Mouse (Mus musculus): Measurements from ENCODE around the gene Tgm2. TPM values are rescaled to one million over a fixed set of nuclear protein-coding genes. Genes with fewer than 3 reads are reported as not detected.

The Tgm2 gene
- polyA plus RNA-seq, 1 experiment from 2014 or later, result 2.2 TPM

GRCm38 (mm10) chr2:158080622-158081241, 65.5 kb downstream of the Tgm2 start:
- Histone ChIP-seq H3K9ac (replicated peaks; ENCODE audit: low read length) (no peak overlapping the region), H3K4me3 (ENCODE audit: low read depth, low read length) (no peak overlapping the region), H3K27me3 (ENCODE audit: control insufficient read depth, insufficient read depth, low read length) (no peaks in the 10 kb centered on the region), H3K9me3 (replicated peaks; ENCODE audit: control insufficient read depth, low read length) (no peaks in the 10 kb centered on the region), H3K36me3 (replicated peaks; ENCODE audit: control insufficient read depth, insufficient read depth, low read depth, low read length) (peaks cover 3% of the 10 kb centered on the region), H3K27ac (replicated peaks; ENCODE audit: low read depth, low read length) (no peak overlapping the region), H3K4me2 (ENCODE audit: low read depth, low read length) (no peak overlapping the region), H3K4me1 (ENCODE audit: control insufficient read depth, insufficient read depth, low read length) (no peaks in the 10 kb centered on the region)
- DNase-seq (ENCODE audit: low spot score), result no peak
- ATAC-seq (replicated peaks; ENCODE audit: insufficient number of reproducible peaks, low FRiP score, low TSS enrichment, low read depth), result no peak
- WGBS, result 80% methylated on average over 9 of the region's 9 CpGs

DNA sequence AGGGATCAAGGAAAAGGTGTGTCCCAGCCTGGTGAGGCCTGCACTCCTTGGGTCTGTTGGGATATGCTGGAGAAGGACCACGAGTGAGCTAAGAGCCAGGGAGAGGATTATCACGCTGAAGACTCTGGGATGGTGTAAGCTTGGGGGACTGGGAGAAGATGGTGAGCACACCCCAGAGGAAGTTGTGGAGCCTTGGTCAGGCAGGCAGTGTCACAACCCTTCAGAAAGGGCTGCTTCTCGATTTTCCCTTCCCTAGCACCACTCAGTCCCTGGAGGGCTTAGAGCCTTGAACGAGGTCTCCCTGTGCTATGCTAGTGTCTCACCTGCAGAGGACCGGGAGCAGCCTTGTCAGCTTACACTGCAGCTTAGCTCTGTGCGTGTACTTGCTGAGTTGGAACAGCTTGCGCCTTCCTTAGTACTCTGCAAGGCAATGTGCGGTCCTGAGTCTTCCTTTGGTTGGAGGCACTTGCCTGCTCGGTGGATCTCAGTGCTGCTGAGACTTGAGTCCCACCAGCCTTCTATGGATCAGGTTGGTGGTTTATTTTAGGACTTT, 66.3 kb downstream of the Tgm2 start:
- H3K4me1 ChIP-seq (ENCODE audit: control insufficient read depth, insufficient read depth, low read length), result no peaks in the 10 kb centered on the region
- DNase-seq (ENCODE audit: low spot score), result no peak
- H3K4me2 ChIP-seq (ENCODE audit: low read depth, low read length), result no peak overlapping the region
- no peaks in the 10 kb centered on the region for H3K9me3 ChIP-seq (replicated peaks; ENCODE audit: control insufficient read depth, low read length)
- H3K9ac ChIP-seq (replicated peaks; ENCODE audit: low read length), result no peak overlapping the region
- 64% methylated on average over 9 of the region's 9 CpGs for WGBS
- H3K27ac ChIP-seq (replicated peaks; ENCODE audit: low read depth, low read length), result no peak overlapping the region
- no peaks in the 10 kb centered on the region for H3K27me3 ChIP-seq (ENCODE audit: control insufficient read depth, insufficient read depth, low read length)
- H3K36me3 ChIP-seq (replicated peaks; ENCODE audit: control insufficient read depth, insufficient read depth, low read depth, low read length), result peaks cover 3% of the 10 kb centered on the region
- no peak overlapping the region for H3K4me3 ChIP-seq (ENCODE audit: low read depth, low read length)
- no peak for ATAC-seq (replicated peaks; ENCODE audit: insufficient number of reproducible peaks, low FRiP score, low TSS enrichment, low read depth)

DNA sequence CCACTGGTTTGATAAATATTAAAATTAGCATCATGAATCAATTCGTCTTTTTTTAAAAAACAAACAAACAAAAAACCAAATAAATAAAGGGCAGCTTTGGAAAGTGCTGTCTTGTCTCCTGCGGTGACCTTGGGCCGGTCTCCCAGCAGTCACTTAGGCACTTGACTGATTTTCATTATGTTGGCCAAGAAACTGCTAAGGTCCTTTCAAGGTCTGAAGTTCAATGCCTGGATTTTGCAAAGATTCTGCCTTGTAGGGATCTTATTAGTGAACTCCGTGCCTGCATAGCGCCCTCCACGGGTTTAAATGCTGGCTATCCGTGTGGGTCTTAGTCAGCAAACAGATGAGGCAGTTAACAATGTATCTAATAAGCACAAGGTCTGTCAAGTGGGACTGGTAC, 67.3 kb downstream of the Tgm2 start:
- DNase-seq (ENCODE audit: low spot score), result no peak
- Histone ChIP-seq H3K4me3 (ENCODE audit: low read depth, low read length) (no peak overlapping the region), H3K9ac (replicated peaks; ENCODE audit: low read length) (no peak overlapping the region), H3K27ac (replicated peaks; ENCODE audit: low read depth, low read length) (no peak overlapping the region), H3K4me1 (ENCODE audit: control insufficient read depth, insufficient read depth, low read length) (no peaks in the 10 kb centered on the region), H3K27me3 (ENCODE audit: control insufficient read depth, insufficient read depth, low read length) (no peaks in the 10 kb centered on the region), H3K9me3 (replicated peaks; ENCODE audit: control insufficient read depth, low read length) (no peaks in the 10 kb centered on the region), H3K36me3 (replicated peaks; ENCODE audit: control insufficient read depth, insufficient read depth, low read depth, low read length) (peaks cover 3% of the 10 kb centered on the region), H3K4me2 (ENCODE audit: low read depth, low read length) (no peak overlapping the region)
- no peak for ATAC-seq (replicated peaks; ENCODE audit: insufficient number of reproducible peaks, low FRiP score, low TSS enrichment, low read depth)
- 84% methylated on average over 7 of the region's 7 CpGs for WGBS

DNA sequence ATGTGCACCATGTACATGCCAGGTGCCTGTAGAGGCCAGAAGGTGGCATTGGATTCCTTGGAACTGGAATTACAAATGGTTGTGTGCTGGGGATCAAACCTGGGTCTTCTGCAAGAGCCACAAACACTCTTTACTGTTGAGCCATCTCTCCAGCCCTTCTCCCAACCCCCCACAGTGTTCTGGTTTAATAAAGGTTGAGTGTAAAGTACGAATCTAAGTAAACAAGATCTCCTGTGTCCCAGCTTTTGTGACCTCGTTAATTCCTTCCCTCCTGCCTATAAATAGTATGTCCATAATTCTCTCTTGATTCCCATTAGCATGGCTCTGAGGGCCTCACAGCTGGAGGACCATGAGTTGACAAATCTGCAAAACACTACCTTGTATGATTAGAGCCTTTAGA, 68.3 kb downstream of the Tgm2 start:
- no peak overlapping the region for H3K4me2 ChIP-seq (ENCODE audit: low read depth, low read length)
- no peaks in the 10 kb centered on the region for H3K27me3 ChIP-seq (ENCODE audit: control insufficient read depth, insufficient read depth, low read length)
- WGBS, result 92% methylated on average over 2 of the region's 2 CpGs
- H3K27ac ChIP-seq (replicated peaks; ENCODE audit: low read depth, low read length), result no peak overlapping the region
- H3K36me3 ChIP-seq (replicated peaks; ENCODE audit: control insufficient read depth, insufficient read depth, low read depth, low read length), result peaks cover 3% of the 10 kb centered on the region
- no peak overlapping the region for H3K9ac ChIP-seq (replicated peaks; ENCODE audit: low read length)
- DNase-seq (ENCODE audit: low spot score) (no peak), ATAC-seq (replicated peaks; ENCODE audit: insufficient number of reproducible peaks, low FRiP score, low TSS enrichment, low read depth) (no peak)
- H3K4me3 ChIP-seq (ENCODE audit: low read depth, low read length), result no peak overlapping the region
- H3K4me1 ChIP-seq (ENCODE audit: control insufficient read depth, insufficient read depth, low read length), result no peaks in the 10 kb centered on the region
- no peaks in the 10 kb centered on the region for H3K9me3 ChIP-seq (replicated peaks; ENCODE audit: control insufficient read depth, low read length)

- WGBS, result 90% methylated on average over 6 of the region's 6 CpGs
- H3K9ac ChIP-seq (replicated peaks; ENCODE audit: low read length), result no peak overlapping the region
- no peaks in the 10 kb centered on the region for H3K27me3 ChIP-seq (ENCODE audit: control insufficient read depth, insufficient read depth, low read length)
- no peak overlapping the region for H3K4me3 ChIP-seq (ENCODE audit: low read depth, low read length)
- H3K4me2 ChIP-seq (ENCODE audit: low read depth, low read length), result no peak overlapping the region
- DNase-seq (ENCODE audit: low spot score) (no peak), ATAC-seq (replicated peaks; ENCODE audit: insufficient number of reproducible peaks, low FRiP score, low TSS enrichment, low read depth) (no peak)
- H3K36me3 ChIP-seq (replicated peaks; ENCODE audit: control insufficient read depth, insufficient read depth, low read depth, low read length), result peaks cover 7% of the 10 kb centered on the region
- no peak overlapping the region for H3K27ac ChIP-seq (replicated peaks; ENCODE audit: low read depth, low read length)
- no peaks in the 10 kb centered on the region for H3K4me1 ChIP-seq (ENCODE audit: control insufficient read depth, insufficient read depth, low read length)
- no peaks in the 10 kb centered on the region for H3K9me3 ChIP-seq (replicated peaks; ENCODE audit: control insufficient read depth, low read length)
Observed at GRCm38 (mm10) chr2:158076690-158077089, 69.5 kb downstream of the Tgm2 start.

DNA sequence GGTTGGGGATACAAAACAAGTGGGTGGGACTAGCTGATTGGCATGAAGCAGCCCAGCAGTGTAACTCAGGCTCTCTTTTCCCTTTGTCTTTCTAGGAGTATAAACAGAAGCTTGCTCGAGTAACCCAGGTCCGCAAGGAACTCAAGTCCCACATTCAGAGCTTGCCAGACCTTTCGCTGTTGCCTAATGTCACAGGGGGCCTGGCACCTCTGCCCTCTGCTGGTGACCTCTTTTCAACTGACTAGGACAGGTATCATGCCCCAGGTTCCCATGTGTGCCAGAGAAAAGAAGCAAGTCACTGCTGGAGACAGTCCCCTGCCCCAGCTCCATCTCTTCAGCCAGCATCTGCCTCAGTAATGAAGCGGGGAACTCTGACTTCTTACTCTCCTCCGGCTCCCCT, 71.4 kb downstream of the Tgm2 start:
- no peak for DNase-seq (ENCODE audit: low spot score)
- Histone ChIP-seq H3K27ac (replicated peaks; ENCODE audit: low read depth, low read length) (no peak overlapping the region), H3K4me2 (ENCODE audit: low read depth, low read length) (no peak overlapping the region), H3K4me1 (ENCODE audit: control insufficient read depth, insufficient read depth, low read length) (no peaks in the 10 kb centered on the region), H3K27me3 (ENCODE audit: control insufficient read depth, insufficient read depth, low read length) (no peaks in the 10 kb centered on the region), H3K36me3 (replicated peaks; ENCODE audit: control insufficient read depth, insufficient read depth, low read depth, low read length) (peaks cover 7% of the 10 kb centered on the region), H3K9me3 (replicated peaks; ENCODE audit: control insufficient read depth, low read length) (no peaks in the 10 kb centered on the region), H3K4me3 (ENCODE audit: low read depth, low read length) (no peak overlapping the region), H3K9ac (replicated peaks; ENCODE audit: low read length) (no peak overlapping the region)
- ATAC-seq (replicated peaks; ENCODE audit: insufficient number of reproducible peaks, low FRiP score, low TSS enrichment, low read depth), result no peak
- 94% methylated on average over 5 of the region's 5 CpGs for WGBS

- 87% methylated on average over 5 of the region's 5 CpGs for WGBS
- DNase-seq (ENCODE audit: low spot score), result no peak
- H3K4me2 ChIP-seq (ENCODE audit: low read depth, low read length), result no peak overlapping the region
- H3K9ac ChIP-seq (replicated peaks; ENCODE audit: low read length), result no peak overlapping the region
- H3K27me3 ChIP-seq (ENCODE audit: control insufficient read depth, insufficient read depth, low read length), result no peaks in the 10 kb centered on the region
- no peaks in the 10 kb centered on the region for H3K9me3 ChIP-seq (replicated peaks; ENCODE audit: control insufficient read depth, low read length)
- H3K27ac ChIP-seq (replicated peaks; ENCODE audit: low read depth, low read length), result no peak overlapping the region
- H3K36me3 ChIP-seq (replicated peaks; ENCODE audit: control insufficient read depth, insufficient read depth, low read depth, low read length), result peaks cover 7% of the 10 kb centered on the region
- ATAC-seq (replicated peaks; ENCODE audit: insufficient number of reproducible peaks, low FRiP score, low TSS enrichment, low read depth), result no peak
- no peaks in the 10 kb centered on the region for H3K4me1 ChIP-seq (ENCODE audit: control insufficient read depth, insufficient read depth, low read length)
- no peak overlapping the region for H3K4me3 ChIP-seq (ENCODE audit: low read depth, low read length)
Observed at GRCm38 (mm10) chr2:158071633-158071995, 74.6 kb downstream of the Tgm2 start.

GRCm38 (mm10) chr2:158070885-158071632, 75.2 kb downstream of the Tgm2 start:
- no peak for ATAC-seq (replicated peaks; ENCODE audit: insufficient number of reproducible peaks, low FRiP score, low TSS enrichment, low read depth)
- Histone ChIP-seq H3K9me3 (replicated peaks; ENCODE audit: control insufficient read depth, low read length) (no peaks in the 10 kb centered on the region), H3K27me3 (ENCODE audit: control insufficient read depth, insufficient read depth, low read length) (no peaks in the 10 kb centered on the region), H3K4me1 (ENCODE audit: control insufficient read depth, insufficient read depth, low read length) (no peaks in the 10 kb centered on the region), H3K36me3 (replicated peaks; ENCODE audit: control insufficient read depth, insufficient read depth, low read depth, low read length) (peaks cover 4% of the 10 kb centered on the region), H3K9ac (replicated peaks; ENCODE audit: low read length) (no peak overlapping the region), H3K27ac (replicated peaks; ENCODE audit: low read depth, low read length) (no peak overlapping the region), H3K4me3 (ENCODE audit: low read depth, low read length) (no peak overlapping the region), H3K4me2 (ENCODE audit: low read depth, low read length) (no peak overlapping the region)
- DNase-seq (ENCODE audit: low spot score), result no peak
- WGBS, result 81% methylated on average over 3 of the region's 3 CpGs

All from embryonic facial prominence, embryonic 11.5 days (tissue).